Mouse (Mus musculus) layer of hippocampus, postnatal 36 days (tissue): ENCODE data around the gene Pet117. TPM values are rescaled to one million over a fixed set of nuclear protein-coding genes. Genes with fewer than 3 reads are reported as not detected.

ENCODE experiments used
- DNase-seq, 2 experiments: peaks; one replicate each; pipeline ENCODE4 v3.0.0; 2022
- total RNA-seq, 2 experiments: library from RNA; stranded (reverse); gene quantifications; 2 replicates each; pipeline ENCODE4 v1.2.3; 2021

The Pet117 gene
- total RNA-seq, 2 experiments from 2014 or later: 8.1 to 14.2 TPM

DNA sequence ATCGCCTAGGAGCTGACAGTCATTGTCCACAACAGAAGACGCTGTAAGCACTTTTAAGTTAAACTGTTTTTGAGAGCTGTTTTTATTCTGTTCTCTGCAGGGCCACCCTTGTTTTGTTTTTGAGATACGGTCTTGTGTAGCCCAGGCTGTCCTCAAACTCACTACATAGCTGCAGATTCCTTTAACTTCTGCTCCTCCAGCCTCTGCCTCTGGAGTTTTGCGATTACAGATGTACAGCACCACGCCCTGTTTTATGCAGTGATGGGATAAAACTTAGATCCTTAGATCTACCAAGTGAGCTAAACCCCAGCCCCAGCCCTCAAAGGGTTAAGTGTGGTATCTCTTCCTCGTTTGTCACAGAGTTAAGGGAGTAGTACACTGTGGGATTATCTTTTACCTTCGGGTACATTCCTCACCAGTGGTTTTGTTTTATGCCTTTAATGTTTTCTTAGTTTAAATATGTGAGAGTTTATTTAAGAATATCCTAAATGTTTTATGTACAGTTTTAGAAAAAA, 13.9 kb downstream of the Pet117 start:
- no peak for DNase-seq

DNA sequence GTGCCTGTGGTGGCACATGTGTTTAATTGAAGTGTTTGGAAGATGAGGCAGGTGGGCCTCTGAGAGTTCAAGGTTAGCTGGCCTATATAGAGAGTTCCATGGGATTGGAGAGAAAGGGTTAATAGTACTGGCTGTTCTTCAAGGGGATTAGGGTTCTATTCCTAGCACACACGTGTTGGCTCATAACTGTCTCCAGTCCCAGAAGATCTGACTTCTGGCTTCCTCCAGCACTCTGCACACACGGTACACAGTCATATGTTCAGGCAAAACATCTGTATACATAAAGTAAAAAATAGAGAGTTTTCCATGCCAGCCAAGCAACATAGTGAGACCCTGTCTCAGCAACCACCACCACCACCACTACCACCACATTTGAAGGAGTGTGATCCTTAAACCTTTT, 17.5 kb downstream of the Pet117 start:
- no peak for DNase-seq

DNA sequence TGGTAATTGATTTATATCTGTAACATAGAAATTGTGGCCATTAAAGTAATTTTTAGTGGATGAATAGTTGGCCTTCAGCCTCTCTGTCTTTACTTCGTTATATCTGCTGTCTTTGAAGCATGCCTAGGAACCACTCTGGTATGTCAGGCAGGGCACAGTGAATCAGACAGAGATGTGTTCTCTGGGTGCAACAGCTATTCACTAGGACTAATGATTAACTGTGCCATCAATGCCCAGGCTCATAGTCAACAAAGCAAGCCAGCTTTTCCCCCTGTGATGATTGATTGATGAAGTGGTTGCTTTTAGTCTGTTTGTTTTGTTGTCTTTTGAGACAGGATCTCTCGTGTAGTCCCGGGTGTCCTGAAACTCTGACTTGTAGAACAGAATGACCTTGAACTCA, 19.6 kb downstream of the Pet117 start:
- no peak for DNase-seq

DNA sequence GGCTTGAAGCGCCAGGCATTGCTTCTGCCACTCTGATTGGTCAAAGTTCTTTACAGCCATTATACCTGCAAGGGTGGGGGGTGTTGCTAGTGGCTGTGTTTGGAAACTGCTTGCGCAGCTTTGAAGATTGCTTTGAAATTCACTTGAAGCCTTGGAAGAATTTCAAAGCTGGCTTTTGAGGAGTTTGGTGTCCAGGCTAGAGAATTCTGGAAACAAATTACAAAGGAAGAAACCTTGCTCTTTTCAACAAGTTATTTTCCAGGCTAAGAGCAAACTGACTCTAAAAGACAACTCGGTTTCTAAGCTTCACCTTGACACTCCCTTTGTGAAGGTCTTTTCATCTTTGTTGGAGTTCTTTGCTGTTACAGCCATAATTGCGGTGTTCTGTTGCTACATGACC, 30.7 kb downstream of the Pet117 start:
- no peak for DNase-seq

DNA sequence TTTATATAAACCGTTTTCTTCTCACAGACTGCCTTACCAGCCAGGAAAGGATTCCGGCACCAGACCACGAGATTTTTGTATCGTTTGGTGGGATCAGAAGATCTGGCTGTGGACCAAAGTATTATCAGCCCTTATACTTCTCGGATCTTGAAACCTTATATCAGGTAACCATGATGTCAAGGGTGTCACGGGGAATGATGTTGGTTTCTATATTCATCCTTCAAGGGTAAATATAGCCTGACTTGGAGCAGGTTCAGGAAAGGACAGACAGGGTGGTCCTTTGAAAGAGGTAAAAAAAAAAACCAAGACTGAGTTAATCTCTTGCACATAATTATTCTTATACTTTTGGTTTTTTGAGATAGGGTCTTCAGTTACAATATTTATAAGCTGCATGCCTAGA, 31.9 kb downstream of the Pet117 start:
- no peak for DNase-seq

DNA sequence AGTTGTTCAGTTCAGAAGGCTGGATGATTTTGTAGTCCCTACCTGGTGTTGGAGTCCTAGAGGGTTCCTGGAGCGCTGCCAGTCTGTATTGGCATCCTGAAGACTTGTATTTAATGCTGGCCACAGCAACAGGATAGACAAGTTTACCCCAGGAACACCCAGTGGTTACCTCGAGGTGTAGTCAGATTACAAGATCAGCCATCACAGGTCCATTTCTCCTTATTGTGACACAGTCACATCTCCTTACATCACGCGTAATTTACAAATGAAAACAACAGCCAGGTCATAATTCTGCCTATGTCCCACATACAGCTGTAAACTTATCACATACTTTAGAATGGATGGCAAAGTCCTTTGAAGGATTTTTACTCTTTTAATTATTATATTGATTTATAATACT, 40.2 kb downstream of the Pet117 start:
- no peak for DNase-seq

DNA sequence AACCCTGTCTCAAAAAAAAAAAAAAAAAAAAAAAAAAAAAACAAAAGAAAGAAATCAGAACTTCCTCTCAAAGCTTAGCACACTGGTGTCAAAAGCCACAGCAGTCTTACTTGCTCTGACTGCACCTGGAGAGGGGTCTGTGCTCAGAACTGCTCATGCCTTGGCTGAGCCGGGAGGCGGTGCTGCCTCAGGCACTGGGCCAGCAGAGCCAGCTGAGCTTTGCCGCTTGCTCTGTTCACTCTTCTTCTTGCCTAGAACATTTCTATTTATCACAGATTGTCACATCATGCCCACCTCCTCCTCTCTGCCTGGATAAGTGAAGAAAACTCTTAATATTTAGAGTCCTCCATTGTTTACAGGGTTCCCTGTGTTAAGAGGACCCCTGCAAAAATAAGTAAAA, 41.8 kb downstream of the Pet117 start:
- DNase-seq: peak; percentile 46 to 70

DNA sequence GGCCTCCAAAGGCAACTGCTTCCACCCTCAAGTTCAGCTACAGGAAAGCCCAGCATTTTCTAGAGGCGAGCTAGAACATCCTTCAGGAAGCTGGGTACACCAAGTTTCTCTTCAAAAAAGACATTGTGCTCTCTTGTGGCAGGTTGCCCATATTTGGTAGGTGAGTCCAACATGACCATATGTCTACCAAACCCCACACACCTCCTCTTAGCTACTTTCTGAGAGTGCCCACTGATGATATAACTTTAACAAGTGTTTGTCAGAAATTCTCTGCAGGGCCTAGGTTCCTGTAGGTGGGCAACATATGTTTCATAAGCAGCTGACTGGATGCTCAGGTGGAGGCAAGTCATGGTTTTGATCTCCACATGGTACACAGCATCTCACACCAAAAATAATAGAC, 45.9 kb downstream of the Pet117 start:
- no peak for DNase-seq

DNA sequence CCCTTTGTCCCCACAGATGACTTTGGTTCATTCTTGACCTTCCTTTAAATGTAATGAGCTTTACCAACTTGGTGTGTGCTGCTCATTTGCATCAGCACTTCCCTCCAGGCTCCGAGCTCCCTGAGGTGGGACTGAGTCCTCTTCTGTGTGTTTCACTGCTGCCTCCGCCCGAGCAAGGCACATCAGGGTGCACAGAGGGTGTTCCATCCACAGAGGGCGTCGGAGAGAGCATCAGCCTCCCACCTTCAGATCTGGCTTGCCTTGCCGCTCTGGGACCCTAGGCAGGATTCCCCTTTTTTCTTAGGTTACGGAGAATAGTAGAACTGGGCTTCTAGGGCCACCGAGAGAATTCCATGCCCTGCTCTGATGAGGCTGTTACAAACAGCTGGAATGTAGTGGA, 48.1 kb downstream of the Pet117 start:
- no peak for DNase-seq

DNA sequence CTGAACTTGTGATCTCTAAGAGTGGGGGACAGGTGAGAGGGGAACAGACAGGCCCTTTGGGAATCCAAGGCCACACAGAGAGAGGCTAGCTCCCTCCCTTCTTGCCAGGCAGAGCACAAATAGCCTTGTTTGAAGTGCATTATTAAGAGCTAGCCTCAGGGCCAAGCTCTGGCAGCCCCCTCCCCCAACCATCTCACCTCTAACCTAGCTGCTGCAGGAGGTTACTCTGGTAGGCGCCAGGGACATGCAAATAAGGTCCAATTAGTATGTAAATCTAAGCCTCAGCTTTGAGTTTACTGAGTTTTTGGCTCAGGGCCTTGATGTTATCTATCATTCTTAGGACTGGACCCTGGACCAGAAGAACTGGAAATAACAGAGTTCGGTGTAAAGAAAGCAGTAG, 49.3 kb downstream of the Pet117 start:
- no peak for DNase-seq

DNA sequence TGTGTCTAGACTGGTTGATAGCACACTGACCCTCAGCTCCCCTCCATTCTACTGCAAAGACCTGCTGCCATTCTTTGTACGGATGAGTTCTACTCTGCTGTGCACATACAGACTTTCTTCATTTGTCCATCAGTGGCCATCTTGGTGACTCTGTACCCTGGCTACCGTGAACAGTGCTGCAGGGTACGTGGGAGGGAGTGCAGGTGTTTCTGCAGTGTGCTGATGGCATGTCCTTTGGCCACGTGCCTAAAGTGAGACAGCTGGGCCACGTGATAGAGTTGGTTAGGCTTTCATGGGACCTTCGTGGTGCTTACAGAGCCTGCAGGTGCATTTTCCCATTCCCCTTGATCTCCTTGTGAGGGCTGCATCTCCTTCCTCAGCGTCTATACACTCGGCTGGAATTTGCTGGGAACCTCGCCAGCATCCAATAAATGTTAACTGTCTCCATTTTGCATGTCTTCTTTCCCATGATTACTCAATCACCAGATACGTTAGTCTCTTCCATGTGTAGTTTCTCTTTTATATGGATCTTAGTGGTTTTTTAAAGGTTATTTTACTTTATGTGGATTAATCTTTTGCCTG, 53.4 kb downstream of the Pet117 start:
- DNase-seq: no peak

Other genes starting within 250 kb of the Pet117 start
- gene Mgme1, start 98.3 kb upstream of the Pet117 start, total RNA-seq: 1 to 10 TPM; 6.1 to 7.1 TPM
- gene Snx5, start 98.1 kb upstream of the Pet117 start, total RNA-seq: 10 to 100 TPM; 68.7 to 69.4 TPM
- gene Ovol2, start 36.9 kb upstream of the Pet117 start, total RNA-seq: 1 to 10 TPM in 1 of 2 experiments, under 1 TPM in 1; 0.99 to 1.4 TPM
- 10 to 100 TPM; 29.1 to 29.4 TPM for gene Kat14, start within 50 bp of the Pet117 start, total RNA-seq
- 100 to 1,000 TPM; 130 to 132 TPM for gene Dzank1, start 158.4 kb downstream of the Pet117 start, total RNA-seq
- gene Polr3f, start 158.7 kb downstream of the Pet117 start, total RNA-seq: 10 to 100 TPM; 26.9 to 31.8 TPM
- 10 to 100 TPM; 30.0 to 31.9 TPM for gene Rbbp9, start 181.9 kb downstream of the Pet117 start, total RNA-seq
- gene Sec23b, start 187.2 kb downstream of the Pet117 start, total RNA-seq: 10 to 100 TPM; 46.4 to 50.0 TPM
- 10 to 100 TPM; 57.4 to 63.4 TPM for gene Smim26, start 225.1 kb downstream of the Pet117 start, total RNA-seq
- 10 to 100 TPM; 63.7 to 66.2 TPM for gene Dtd1, start 230.9 kb downstream of the Pet117 start, total RNA-seq